38 mouse cellular contexts compared by ENCODE assay signal in the genomic region with DNA sequence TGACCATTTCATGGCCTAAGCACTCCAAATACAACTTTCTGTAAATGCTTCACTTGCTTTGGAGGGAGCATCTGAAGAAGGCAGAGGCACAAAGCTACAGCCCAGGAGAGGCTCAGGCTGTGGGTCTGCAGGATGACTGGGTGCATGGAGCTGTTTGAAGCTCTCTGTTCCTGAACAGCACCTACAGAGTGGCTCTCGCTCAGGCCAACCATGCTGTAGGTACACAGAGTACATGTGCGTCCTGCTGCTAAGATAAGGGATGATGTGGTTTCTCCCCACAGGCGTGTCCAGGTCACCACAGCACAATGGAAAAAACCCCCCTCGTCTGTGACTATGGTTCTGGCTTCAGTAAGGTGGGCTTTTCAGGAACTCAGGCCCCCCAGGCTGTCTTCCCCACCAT. TPM values are rescaled to one million over a fixed set of nuclear protein-coding genes. Genes with fewer than 3 reads are reported as not detected.
"Had no signal": no experiment of that assay in that cellular context is flagged by ENCODE, and none has a peak within 500 bp of the region (broad histone marks: within the 10 kb centered on the region; RNA-seq: fewer than 3 reads in every experiment).

No protein-coding gene starts in this region.

- DNase-seq: gastrocnemius, postnatal 14 days; gastrocnemius, postnatal 36 days; heart, adult 18-20 months; heart, postnatal 14 days; heart, postnatal 36 days; kidney, adult 11 months; kidney, adult 8-10 months; kidney, postnatal 10 days; kidney, postnatal 25 days; kidney, postnatal 4 days; liver; liver, embryonic 13.5 days had no signal

- H3K4me3 ChIP-seq: heart, embryonic 13.5 days; heart, embryonic 15.5 days; hindbrain, embryonic 13.5 days; hindbrain, embryonic 15.5 days; layer of hippocampus, adult 2 months; left cerebral cortex, adult 2 months; limb, embryonic 10.5 days; limb, embryonic 12.5 days; liver, embryonic 13.5 days; liver, embryonic 15.5 days had no signal

- H3K36me3 ChIP-seq: heart, embryonic 13.5 days; heart, embryonic 15.5 days; hindbrain, embryonic 13.5 days; hindbrain, embryonic 15.5 days; limb, embryonic 10.5 days; limb, embryonic 12.5 days; liver, embryonic 13.5 days; liver, embryonic 15.5 days had no signal

- H3K9ac ChIP-seq: heart, embryonic 13.5 days; heart, embryonic 15.5 days; hindbrain, embryonic 13.5 days; hindbrain, embryonic 15.5 days; limb, embryonic 12.5 days; liver, embryonic 13.5 days; liver, embryonic 15.5 days had no signal

- H3K4me1 ChIP-seq: heart, embryonic 13.5 days; heart, embryonic 15.5 days; hindbrain, embryonic 13.5 days; hindbrain, embryonic 15.5 days; limb, embryonic 10.5 days; limb, embryonic 12.5 days; liver, embryonic 13.5 days; liver, embryonic 15.5 days had no signal

- H3K27ac ChIP-seq: heart, embryonic 13.5 days; heart, embryonic 15.5 days; hindbrain, embryonic 13.5 days; hindbrain, embryonic 15.5 days; hindbrain, postnatal 0 days; layer of hippocampus, adult 2 months; left cerebral cortex, adult 2 months; limb, embryonic 10.5 days; limb, embryonic 12.5 days; liver, embryonic 13.5 days; liver, embryonic 15.5 days had no signal

- ATAC-seq: hindbrain, postnatal 0 days; intestine, embryonic 16.5 days had no signal

- H3K27me3 ChIP-seq: heart, embryonic 13.5 days; heart, embryonic 15.5 days; hindbrain, embryonic 13.5 days; hindbrain, embryonic 15.5 days; limb, embryonic 12.5 days; liver, embryonic 13.5 days; liver, embryonic 15.5 days had no signal

RNA-seq across cellular contexts. Expression of a gene that starts 2.2 kb away (rescaled TPM):
- total RNA-seq: gastrocnemius, adult 18-20 months; gastrocnemius, adult 8-10 months; gastrocnemius, postnatal 14 days; gastrocnemius, postnatal 36 days; heart, adult 18-20 months; heart, postnatal 14 days; heart, postnatal 36 days; hematopoietic stem cell, adult 5-6 weeks; hindbrain, postnatal 0 days; layer of hippocampus, adult 2 months; layer of hippocampus, postnatal 10 days; layer of hippocampus, postnatal 25 days; left cerebral cortex, adult 2 months; left cerebral cortex, postnatal 14 days; left cerebral cortex, postnatal 36 days had no signal
- polyA plus RNA-seq: heart, embryonic 11.5 days; heart, embryonic 13.5 days; heart, embryonic 15.5 days; heart, postnatal 0 days; hindbrain, embryonic 11.5 days; hindbrain, embryonic 13.5 days; hindbrain, embryonic 15.5 days; hindbrain, postnatal 0 days; intestine, embryonic 14.5 days; intestine, embryonic 16.5 days; kidney, embryonic 14.5 days; kidney, embryonic 16.5 days; limb, embryonic 10.5 days; limb, embryonic 12.5 days; limb, embryonic 14.5 days; liver, embryonic 11.5 days; liver, embryonic 13.5 days; liver, embryonic 15.5 days had no signal
